In genomic region chr4:33546278-33546677, GRCm38 (mm10) we compare ENCODE assay signal across 25 mouse cellular contexts.
"Had no signal": no experiment of that assay in that cellular context is flagged by ENCODE, and none has a peak within 500 bp of the region (broad histone marks: within the 10 kb centered on the region; RNA-seq: fewer than 3 reads in every experiment).

No protein-coding gene starts in this region.

- H3K9ac ChIP-seq: forebrain, embryonic 15.5 days; forebrain, postnatal 0 days; heart, embryonic 12.5 days; hindbrain, embryonic 13.5 days; hindbrain, embryonic 15.5 days; intestine, embryonic 15.5 days; kidney, embryonic 15.5 days; limb, embryonic 12.5 days had no signal

- H3K27me3 ChIP-seq: forebrain, embryonic 15.5 days; hindbrain, embryonic 15.5 days; intestine, embryonic 15.5 days; kidney, embryonic 15.5 days; limb, embryonic 12.5 days had no signal

- H3K36me3 ChIP-seq: forebrain, embryonic 15.5 days; heart, embryonic 12.5 days; hindbrain, embryonic 13.5 days; hindbrain, embryonic 15.5 days; intestine, embryonic 15.5 days; kidney, embryonic 15.5 days; limb, embryonic 12.5 days had no signal

- H3K4me3 ChIP-seq: forebrain, embryonic 15.5 days; heart, embryonic 12.5 days; hindbrain, embryonic 13.5 days; hindbrain, embryonic 15.5 days; intestine, embryonic 15.5 days; kidney, embryonic 15.5 days; limb, embryonic 12.5 days had no signal

- H3K9me3 ChIP-seq: forebrain, embryonic 15.5 days; hindbrain, embryonic 13.5 days; hindbrain, embryonic 15.5 days; intestine, embryonic 15.5 days; kidney, embryonic 15.5 days; limb, embryonic 12.5 days had no signal

- ATAC-seq: hindbrain, postnatal 0 days; intestine, embryonic 15.5 days had no signal

- H3K4me1 ChIP-seq: heart, embryonic 12.5 days; intestine, embryonic 15.5 days had no signal

- H3K4me2 ChIP-seq: forebrain, embryonic 15.5 days; heart, embryonic 12.5 days; hindbrain, embryonic 13.5 days; kidney, embryonic 15.5 days; limb, embryonic 12.5 days; liver, embryonic 11.5 days had no signal

- H3K27ac ChIP-seq: forebrain, embryonic 15.5 days; hindbrain, embryonic 15.5 days; hindbrain, postnatal 0 days; intestine, embryonic 15.5 days; kidney, embryonic 15.5 days; kidney, postnatal 0 days; limb, embryonic 12.5 days had no signal

- DNase-seq: forebrain, postnatal 0 days; gastrocnemius, postnatal 14 days; gastrocnemius, postnatal 36 days; heart, adult 18-20 months; heart, postnatal 14 days; heart, postnatal 36 days; kidney, adult 11 months; kidney, adult 2 months; kidney, adult 9 months; kidney, postnatal 14 days; kidney, postnatal 36 days; layer of hippocampus, adult 9-11 months; layer of hippocampus, postnatal 36 days; left cerebral cortex, postnatal 4 days; liver had no signal
